Mouse (Mus musculus): ENCODE measurements around the gene Mta1. TPM values are rescaled to one million over a fixed set of nuclear protein-coding genes. Genes with fewer than 3 reads are reported as not detected.

The Mta1 gene
- polyA plus RNA-seq, 1 experiment from 2014 or later: 16.3 TPM

DNA sequence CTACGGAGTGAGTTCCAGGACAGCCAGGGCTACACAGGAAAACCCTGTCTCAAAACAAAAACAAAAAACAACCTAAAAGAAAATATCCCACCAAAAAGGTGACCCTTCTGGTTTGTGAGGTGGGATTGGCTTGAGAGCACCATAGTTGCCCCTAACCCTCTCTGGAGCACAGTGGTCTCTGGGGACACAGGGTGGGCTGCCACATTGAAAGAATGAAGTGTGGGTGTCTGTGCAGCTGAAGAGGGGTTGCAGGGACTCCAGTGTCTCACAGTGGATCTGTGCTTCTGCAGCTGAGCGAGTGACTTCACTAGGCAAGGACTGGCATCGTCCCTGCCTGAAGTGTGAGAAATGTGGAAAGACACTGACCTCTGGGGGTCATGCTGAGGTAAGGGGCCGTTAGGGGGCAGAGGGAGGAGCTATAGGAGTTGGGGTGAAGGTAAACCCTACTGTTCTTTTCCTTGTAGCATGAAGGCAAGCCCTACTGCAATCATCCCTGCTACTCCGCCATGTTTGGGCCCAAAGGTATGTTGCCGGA is 55.0 kb downstream of the Mta1 start:
- no peak overlapping the region for H3K27ac ChIP-seq (replicated peaks)
- WGBS: 86% methylated on average over 6 of the region's 6 CpGs

DNA sequence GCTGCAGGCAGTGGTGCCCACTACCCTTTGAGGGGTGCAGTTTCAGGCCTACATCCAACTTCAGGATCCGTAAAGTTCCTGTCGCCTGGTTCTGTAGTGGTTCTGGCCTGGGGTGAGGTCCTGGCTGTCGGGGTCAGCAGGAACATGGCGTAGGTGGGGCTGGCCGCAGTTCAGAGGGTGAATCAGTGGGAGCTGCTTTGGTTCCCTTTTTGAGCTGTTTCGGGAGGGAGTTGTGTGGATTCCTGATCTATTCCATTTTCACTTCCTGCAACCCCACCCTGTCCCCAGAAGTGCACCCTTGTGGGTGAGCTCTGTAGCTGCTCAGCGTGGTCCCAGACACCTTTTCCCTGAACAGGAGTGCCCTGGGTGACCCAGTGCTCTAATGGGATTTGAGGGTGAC is 55.9 kb downstream of the Mta1 start:
- Histone ChIP-seq H3K36me3 (no peaks in the 10 kb centered on the region), H3K27me3 (peaks cover 21% of the 10 kb centered on the region), H3K27ac (replicated peaks) (no peak overlapping the region), H3K4me2 (no peak overlapping the region), H3K9ac (no peak overlapping the region), H3K4me3 (no peak overlapping the region), H3K4me1 (replicated peaks) (peaks cover 29% of the 10 kb centered on the region), H3K9me3 (no peaks in the 10 kb centered on the region)
- ATAC-seq (ENCODE audit: low FRiP score, low read depth): no peak
- 96% methylated on average over 7 of the region's 7 CpGs for WGBS

More for the DNA sequence above, 55.0 kb downstream of the Mta1 start:
- Histone ChIP-seq H3K36me3 (no peaks in the 10 kb centered on the region), H3K9ac (no peak overlapping the region), H3K4me1 (replicated peaks) (peaks cover 35% of the 10 kb centered on the region), H3K27me3 (peaks cover 21% of the 10 kb centered on the region), H3K4me3 (no peak overlapping the region), H3K9me3 (no peaks in the 10 kb centered on the region), H3K4me2 (no peak overlapping the region)
- ATAC-seq (ENCODE audit: low FRiP score, low read depth): no peak

DNA sequence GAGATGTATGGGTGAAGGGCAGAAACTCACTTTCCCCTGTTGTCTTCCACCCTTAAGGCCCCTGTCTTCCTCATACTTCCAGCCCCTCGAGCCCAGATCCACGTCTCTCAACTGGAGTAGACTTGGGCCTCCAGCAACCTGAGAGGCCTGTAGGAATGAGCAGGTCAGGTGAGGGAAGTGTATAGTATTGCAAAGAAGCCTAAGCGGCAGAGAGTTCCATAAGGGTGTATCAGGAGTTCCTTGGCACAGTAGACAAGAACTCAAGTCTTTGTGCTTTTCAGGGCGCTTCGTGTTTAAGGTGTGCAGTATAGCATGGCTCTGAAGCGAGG is 56.6 kb downstream of the Mta1 start:
- ATAC-seq (ENCODE audit: low FRiP score, low read depth): no peak
- Histone ChIP-seq H3K27ac (replicated peaks) (no peak overlapping the region), H3K36me3 (no peaks in the 10 kb centered on the region), H3K4me3 (peak overlapping the region; percentile 82; the same call in 1 of the 2 replicates), H3K9ac (no peak overlapping the region), H3K9me3 (no peaks in the 10 kb centered on the region), H3K4me1 (replicated peaks) (peaks cover 29% of the 10 kb centered on the region), H3K4me2 (peak overlapping the region; percentile 68), H3K27me3 (peaks cover 21% of the 10 kb centered on the region)
- 85% methylated on average over 6 of the region's 6 CpGs for WGBS

DNA sequence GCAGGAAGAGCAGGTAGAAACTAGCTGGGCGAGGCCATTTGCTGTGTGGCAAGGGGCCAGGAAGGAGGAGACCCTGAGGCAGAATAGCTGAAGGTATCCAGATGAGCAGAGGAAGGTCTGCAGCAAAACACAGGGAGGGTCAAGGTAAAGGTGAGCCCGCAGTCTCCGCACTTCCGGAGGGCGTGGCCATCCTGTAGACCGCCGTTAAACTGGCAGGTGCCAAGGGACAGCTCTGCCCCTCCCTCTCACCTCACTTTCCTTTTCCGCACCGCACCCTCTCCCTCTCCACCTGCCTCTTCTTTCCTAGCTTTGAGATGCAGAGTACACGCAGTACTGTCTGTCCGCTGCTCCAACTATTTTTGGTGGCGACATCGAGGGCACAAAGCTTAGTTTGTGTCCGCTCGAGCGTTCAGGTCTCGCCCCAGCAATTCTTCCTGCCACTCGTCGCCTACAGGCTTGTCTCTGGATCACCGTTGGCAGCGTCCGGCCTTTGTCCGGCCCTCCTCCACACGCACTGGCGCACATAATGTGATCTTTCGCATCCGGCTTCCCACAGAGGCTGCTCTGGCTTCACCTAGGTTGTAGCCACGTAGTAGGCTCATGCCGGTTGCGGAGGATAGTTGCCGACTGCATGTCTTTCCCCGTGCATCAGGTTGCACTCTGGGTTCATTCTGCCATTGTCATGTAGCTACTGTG is 57.1 kb downstream of the Mta1 start:
- Histone ChIP-seq H3K9ac (peak overlapping the region; percentile 46), H3K4me1 (replicated peaks) (peaks cover 29% of the 10 kb centered on the region), H3K4me2 (peak overlapping the region; percentile 68), H3K9me3 (no peaks in the 10 kb centered on the region), H3K4me3 (peak overlapping the region; percentile 82), H3K27me3 (peaks cover 21% of the 10 kb centered on the region), H3K27ac (replicated peaks) (peak overlapping the region; percentile 79), H3K36me3 (no peaks in the 10 kb centered on the region)
- ATAC-seq (ENCODE audit: low FRiP score, low read depth): 0 out of 2 replicates have a peak, but pooled peaks have one; percentile 0
- WGBS: 3% methylated on average over 32 of the region's 32 CpGs

DNA sequence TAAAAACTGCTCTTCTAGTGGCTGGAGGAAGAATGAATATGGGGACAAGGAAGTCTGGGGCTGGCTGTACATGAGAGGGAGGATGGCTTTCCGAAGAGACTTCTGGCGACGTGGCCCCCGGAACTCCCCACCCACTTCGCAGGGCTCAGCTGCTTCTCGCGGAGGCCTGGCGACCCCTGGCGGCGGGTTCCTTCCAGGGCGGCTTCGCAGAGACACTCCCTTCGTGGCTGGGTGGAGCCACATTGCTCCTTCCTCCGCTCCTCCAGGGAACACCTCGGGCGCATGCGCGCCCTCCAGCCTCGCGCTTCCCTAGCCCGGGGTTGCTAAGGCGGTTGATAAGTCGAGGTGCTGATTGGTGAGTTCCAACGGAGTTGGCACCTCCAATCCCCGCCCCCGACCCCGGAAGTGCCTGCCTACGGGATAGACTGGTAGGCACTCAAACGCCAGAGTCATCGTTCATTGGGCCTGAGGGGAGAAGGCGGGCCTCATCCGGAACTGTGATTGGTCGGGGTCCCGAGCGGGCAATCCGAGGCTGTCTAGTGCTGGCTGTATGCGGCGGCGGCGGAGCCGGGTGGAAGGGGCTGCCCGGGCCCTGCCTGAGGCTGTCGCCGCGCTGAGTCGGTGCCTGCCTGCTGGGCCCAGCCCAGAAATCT is 57.9 kb downstream of the Mta1 start, which contains the start of gene Tedc1:
Gene Tedc1, plus strand, starts transcription at position 535 of the 653 bp plus-strand sequence.
- Histone ChIP-seq H3K27ac (replicated peaks) (peak within 1 kb of the TSS; percentile 79), H3K4me3 (peak within 1 kb of the TSS; percentile 82), H3K9me3 (no peaks in the 10 kb centered on the region), H3K4me1 (replicated peaks) (peaks cover 29% of the 10 kb centered on the region), H3K27me3 (peaks cover 13% of the 10 kb centered on the region), H3K4me2 (peak within 1 kb of the TSS; percentile 97), H3K36me3 (no peaks in the 10 kb centered on the region), H3K9ac (peak within 1 kb of the TSS; percentile 46)
- ATAC-seq (ENCODE audit: low FRiP score, low read depth): peak; percentile 97
- WGBS: under 1% methylated on average over 46 of the region's 46 CpGs

DNA sequence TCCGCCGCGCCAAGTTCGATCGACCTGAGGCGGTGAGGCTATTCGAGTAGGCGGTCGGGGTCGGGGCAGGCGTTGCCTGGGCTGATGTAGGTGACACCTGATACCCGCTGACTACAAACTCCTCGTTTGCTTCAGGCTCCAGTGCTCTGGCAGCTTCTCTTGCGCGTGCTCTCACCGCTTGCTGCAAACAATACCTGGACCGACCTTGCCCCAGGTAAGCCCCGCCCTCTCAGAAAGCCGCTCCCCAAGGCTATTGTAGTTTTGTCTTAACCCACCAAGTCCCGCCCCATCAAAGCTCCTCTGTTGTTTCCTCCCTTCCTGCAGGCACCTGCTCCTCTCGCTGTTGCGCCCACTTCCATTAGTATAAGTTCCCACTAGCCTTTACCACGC is 58.5 kb downstream of the Mta1 start:
- H3K9me3 ChIP-seq: no peaks in the 10 kb centered on the region
- H3K4me2 ChIP-seq: peak overlapping the region; percentile 97
- under 1% methylated on average over 23 of the region's 23 CpGs for WGBS
- H3K4me3 ChIP-seq: peak overlapping the region; percentile 82
- peak overlapping the region; percentile 44 for H3K9ac ChIP-seq
- no peaks in the 10 kb centered on the region for H3K36me3 ChIP-seq
- ATAC-seq (ENCODE audit: low FRiP score, low read depth): no peak
- H3K27me3 ChIP-seq: peaks cover 8% of the 10 kb centered on the region
- H3K27ac ChIP-seq (replicated peaks): no peak overlapping the region; the same call in 1 of the 2 replicates
- peaks cover 27% of the 10 kb centered on the region for H3K4me1 ChIP-seq (replicated peaks)

DNA sequence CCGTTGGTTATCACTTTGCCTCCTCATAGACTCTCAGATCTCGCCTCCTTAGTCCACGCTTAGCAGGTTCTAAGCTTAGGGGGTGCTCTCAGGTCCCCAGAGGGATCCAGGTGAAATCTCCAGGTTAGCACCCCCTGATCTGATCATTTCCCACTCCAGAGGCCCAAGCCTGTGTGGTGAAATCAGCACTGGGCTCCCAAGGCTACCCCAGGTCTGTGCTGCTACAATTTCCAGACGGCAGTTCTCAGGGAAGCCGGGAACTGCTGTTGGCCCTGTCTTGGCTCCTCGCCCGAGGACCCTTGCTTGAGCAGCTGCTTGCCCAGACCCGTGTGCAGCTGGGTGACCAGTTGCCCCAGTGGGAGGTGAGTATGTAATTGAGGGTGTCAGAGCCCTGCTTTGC is 58.9 kb downstream of the Mta1 start:
- Histone ChIP-seq H3K9me3 (no peaks in the 10 kb centered on the region), H3K36me3 (no peaks in the 10 kb centered on the region), H3K27ac (replicated peaks) (no peak overlapping the region), H3K4me1 (replicated peaks) (peaks cover 23% of the 10 kb centered on the region), H3K9ac (peak overlapping the region; percentile 44; the same call in 1 of the 2 replicates), H3K27me3 (peaks cover 6% of the 10 kb centered on the region; the same call in 1 of the 2 replicates), H3K4me2 (peak overlapping the region; percentile 97), H3K4me3 (peak overlapping the region; percentile 82)
- 35% methylated on average over 8 of the region's 8 CpGs for WGBS
- ATAC-seq (ENCODE audit: low FRiP score, low read depth): no peak

DNA sequence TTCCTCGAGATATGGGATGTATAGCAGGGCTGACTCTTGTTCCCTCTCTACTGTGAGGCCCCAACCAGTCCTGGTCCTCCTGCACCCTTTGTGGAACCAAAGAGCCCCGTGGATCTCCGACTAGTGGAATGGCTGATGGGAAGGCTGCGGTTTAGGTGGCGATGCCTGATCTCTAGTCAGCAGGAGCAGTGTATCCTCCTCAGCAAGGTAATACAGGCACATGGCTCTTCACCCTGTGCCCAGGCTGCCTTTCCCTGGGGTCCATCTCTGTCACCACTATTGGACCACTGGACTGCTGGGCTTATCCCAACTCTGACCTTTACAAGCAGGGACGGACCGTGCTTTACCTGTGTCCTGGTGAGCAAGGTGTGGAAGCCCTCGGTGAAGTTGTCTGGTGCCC is 59.4 kb downstream of the Mta1 start:
- no peak overlapping the region for H3K4me3 ChIP-seq
- ATAC-seq (ENCODE audit: low FRiP score, low read depth): no peak
- H3K9me3 ChIP-seq: no peaks in the 10 kb centered on the region
- H3K4me1 ChIP-seq (replicated peaks): peaks cover 21% of the 10 kb centered on the region
- H3K36me3 ChIP-seq: no peaks in the 10 kb centered on the region
- H3K9ac ChIP-seq: no peak overlapping the region
- 93% methylated on average over 8 of the region's 8 CpGs for WGBS
- H3K27me3 ChIP-seq: peaks cover 6% of the 10 kb centered on the region; the same call in 1 of the 2 replicates
- H3K4me2 ChIP-seq: no peak overlapping the region
- no peak overlapping the region for H3K27ac ChIP-seq (replicated peaks)

DNA sequence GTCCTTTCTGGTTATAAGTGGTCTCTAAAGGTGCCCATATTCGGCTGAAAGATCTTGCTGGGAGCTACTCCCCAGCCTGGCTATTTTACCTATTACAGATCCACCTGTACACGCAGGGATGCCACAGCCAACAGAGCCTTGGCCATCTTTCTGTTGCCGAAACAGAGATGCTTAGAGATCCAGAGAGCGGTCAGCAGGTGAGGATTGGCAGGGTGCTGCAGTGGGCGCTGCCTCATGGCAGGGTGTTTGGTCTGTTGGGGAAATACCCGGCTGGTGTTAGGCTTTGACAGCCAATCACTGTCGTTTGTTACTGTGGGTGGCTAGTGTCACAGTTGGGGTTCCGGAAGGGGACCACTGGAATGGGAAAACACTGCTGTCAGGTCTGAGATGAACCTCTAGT is 59.9 kb downstream of the Mta1 start:
- Histone ChIP-seq H3K4me2 (no peak overlapping the region), H3K27ac (replicated peaks) (no peak overlapping the region), H3K4me3 (no peak overlapping the region), H3K9me3 (no peaks in the 10 kb centered on the region), H3K27me3 (peaks cover 2% of the 10 kb centered on the region; the same call in 1 of the 2 replicates), H3K4me1 (replicated peaks) (peaks cover 23% of the 10 kb centered on the region), H3K9ac (no peak overlapping the region), H3K36me3 (no peaks in the 10 kb centered on the region)
- ATAC-seq (ENCODE audit: low FRiP score, low read depth): no peak
- WGBS: 88% methylated on average over 8 of the region's 8 CpGs

DNA sequence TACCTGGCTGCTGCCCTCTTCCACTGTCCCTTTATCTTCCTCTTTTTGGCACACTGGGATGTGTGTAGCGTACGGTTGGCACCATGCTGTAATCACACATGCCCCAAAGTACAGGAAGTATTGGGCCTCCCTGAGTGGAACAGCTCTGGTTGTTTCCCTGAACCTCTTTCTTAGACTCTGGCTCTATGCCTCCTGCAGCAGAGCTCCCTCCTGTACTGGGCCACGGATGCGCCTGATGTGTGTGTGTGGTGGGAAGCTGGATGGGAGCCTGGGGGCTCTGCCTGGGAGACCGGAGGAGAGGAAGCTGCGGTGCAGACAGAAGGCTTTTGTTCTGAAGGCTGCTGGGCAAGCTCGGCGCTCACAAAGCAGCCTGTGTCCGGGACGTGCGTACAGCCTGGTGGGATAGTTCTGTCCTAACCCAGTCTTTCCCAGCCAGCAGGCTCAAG is 65.5 kb downstream of the Mta1 start:
- WGBS: 58% methylated on average over 11 of the region's 11 CpGs
- ATAC-seq (ENCODE audit: low FRiP score, low read depth): peak; percentile 88
- peaks cover 4% of the 10 kb centered on the region; the same call in 1 of the 2 replicates for H3K4me1 ChIP-seq (replicated peaks)
- no peaks in the 10 kb centered on the region for H3K27me3 ChIP-seq
- no peak overlapping the region for H3K4me2 ChIP-seq
- H3K27ac ChIP-seq (replicated peaks): peak overlapping the region; percentile 86
- H3K36me3 ChIP-seq: no peaks in the 10 kb centered on the region
- H3K9ac ChIP-seq: no peak overlapping the region
- no peaks in the 10 kb centered on the region for H3K9me3 ChIP-seq
- H3K4me3 ChIP-seq: no peak overlapping the region

DNA sequence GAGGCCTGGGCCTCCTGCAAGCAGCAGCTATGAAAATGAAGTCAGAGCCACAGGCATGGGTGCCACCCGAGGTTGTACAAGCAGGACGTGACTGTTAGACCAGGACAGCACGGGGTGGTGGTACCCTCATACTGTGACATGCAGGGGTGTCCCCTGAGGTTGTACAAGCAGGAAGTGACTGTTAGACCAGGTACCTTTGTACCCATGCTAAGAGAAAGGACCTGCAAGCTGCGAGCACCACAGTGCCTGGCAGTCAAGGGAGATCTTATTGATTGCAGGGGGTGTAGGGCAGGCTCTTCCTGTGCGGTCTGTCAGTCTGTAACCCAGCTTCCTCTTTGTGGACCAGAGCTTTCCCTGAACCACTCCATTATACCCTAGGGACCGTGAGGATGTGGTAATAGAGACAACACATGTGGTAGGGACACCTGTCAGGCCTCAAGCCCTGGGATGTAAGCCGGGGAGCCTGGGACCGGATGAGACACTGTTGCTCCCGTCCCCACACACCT is 70.0 kb downstream of the Mta1 start:
- Histone ChIP-seq H3K9ac (no peak overlapping the region), H3K27me3 (no peaks in the 10 kb centered on the region), H3K4me1 (replicated peaks) (peaks cover 1% of the 10 kb centered on the region; the same call in 1 of the 2 replicates), H3K4me3 (no peak overlapping the region), H3K9me3 (no peaks in the 10 kb centered on the region), H3K36me3 (no peaks in the 10 kb centered on the region), H3K27ac (replicated peaks) (no peak overlapping the region), H3K4me2 (no peak overlapping the region)
- ATAC-seq (ENCODE audit: low FRiP score, low read depth): no peak
- 85% methylated on average over 9 of the region's 9 CpGs for WGBS
